Mouse (Mus musculus) neural tube, embryonic 14.5 days (tissue): Measurements from ENCODE around the gene C1qtnf4. TPM values are rescaled to one million over a fixed set of nuclear protein-coding genes. Genes with fewer than 3 reads are reported as not detected.

Experiments
- ATAC-seq: fragments of 200-750 bp; cut with Nextera tagmentation; 2 replicates; pipeline ENCODE4 v1.8.0; 2017; ENCODE audit warnings: low read depth, mild to moderate bottlenecking, moderate TSS enrichment, moderate library complexity
- H3K27ac ChIP-seq: fragments of 300-500 bp; sonication (generic); 2 replicates; pipeline ENCODE4 v1.5.1; 2014; ENCODE audit warnings: low read depth, mild to moderate bottlenecking, control low read depth, low read length, moderate library complexity, mixed read lengths
- H3K27me3 ChIP-seq: fragments of 300-500 bp; sonication (generic); 2 replicates; pipeline ENCODE4 v1.6.1; 2014; ENCODE audit warnings: low read length; ENCODE audit not compliant: control insufficient read depth, insufficient read depth
- H3K36me3 ChIP-seq: fragments of 300-500 bp; sonication (generic); 2 replicates; pipeline ENCODE4 v1.6.1; 2014; ENCODE audit warnings: low read length, mixed read lengths; ENCODE audit not compliant: control insufficient read depth, insufficient read depth
- H3K4me1 ChIP-seq: fragments of 300-500 bp; sonication (generic); 2 replicates; pipeline ENCODE4 v1.6.1; 2014; ENCODE audit warnings: low read length; ENCODE audit not compliant: control insufficient read depth, insufficient read depth
- H3K4me2 ChIP-seq: fragments of 300-500 bp; sonication (generic); 2 replicates; pipeline ENCODE4 v1.6.1; 2014; ENCODE audit warnings: mild to moderate bottlenecking, low read depth, low read length, control low read depth
- H3K4me3 ChIP-seq: fragments of 300-500 bp; sonication (generic); 2 replicates; pipeline ENCODE4 v1.5.1; 2014; ENCODE audit warnings: low read depth, low read length, control low read depth, mixed read lengths
- H3K9ac ChIP-seq: fragments of 300-500 bp; sonication (generic); replicated peaks from 2 replicates; pipeline ENCODE4 v1.6.1; 2014; ENCODE audit warnings: low read depth, mild to moderate bottlenecking, control low read depth, low read length, mixed read lengths
- H3K9me3 ChIP-seq: fragments of 300-500 bp; sonication (generic); 2 replicates; pipeline ENCODE4 v1.6.1; 2016; ENCODE audit warnings: low read length; ENCODE audit not compliant: control insufficient read depth
- WGBS: fragments of 180-500 bp; shearing (Covaris S2); extraction: QIAGEN DNeasy Blood & Tissue Kit; methylation state at CpG from one replicate; pipeline ENCODE4 v1.1.7; 2014; 5-methylcytosine and 5-hydroxymethylcytosine counted together
- polyA plus RNA-seq: library from polyadenylated mRNA; unstranded; fragments of >200 nt; fragmentation: Nextera tagmentation; extraction: Ambion mirVana; gene quantifications from 2 replicates; pipeline ENCODE4 v1.2.1, GENCODE M21; 2014

Gene C1qtnf4
- polyA plus RNA-seq, 1 experiment from 2014 or later = 135 TPM

- WGBS = 76% methylated on average over 4 of the region's 5 CpGs
- no peak overlapping the region for H3K4me2 ChIP-seq
- ATAC-seq = no peak
- H3K27me3 ChIP-seq = no peaks in the 10 kb centered on the region
- no peak overlapping the region for H3K9ac ChIP-seq
- H3K27ac ChIP-seq = no peak overlapping the region
- H3K4me1 ChIP-seq = peaks cover 9% of the 10 kb centered on the region; the same call in 1 of the 2 replicates
- H3K4me3 ChIP-seq = no peak overlapping the region
- no peaks in the 10 kb centered on the region for H3K36me3 ChIP-seq
- H3K9me3 ChIP-seq = no peaks in the 10 kb centered on the region
Measured at GRCm38 (mm10) chr2:90877584-90878259, 7.9 kb upstream of the C1qtnf4 start.

- Histone ChIP-seq H3K36me3 (no peaks in the 10 kb centered on the region), H3K27ac (no peak overlapping the region), H3K9ac (no peak overlapping the region), H3K4me2 (no peak overlapping the region), H3K4me3 (no peak overlapping the region), H3K27me3 (no peaks in the 10 kb centered on the region), H3K9me3 (no peaks in the 10 kb centered on the region), H3K4me1 (peaks cover 14% of the 10 kb centered on the region)
- no peak for ATAC-seq
Measured at GRCm38 (mm10) chr2:90879419-90879818, 6.2 kb upstream of the C1qtnf4 start.

- no peaks in the 10 kb centered on the region for H3K9me3 ChIP-seq
- no peak overlapping the region for H3K9ac ChIP-seq
- no peak for ATAC-seq
- WGBS = 30% methylated on average over 6 of the region's 6 CpGs
- no peak overlapping the region for H3K4me3 ChIP-seq
- no peaks in the 10 kb centered on the region for H3K27me3 ChIP-seq
- H3K4me1 ChIP-seq = peaks cover 17% of the 10 kb centered on the region
- H3K27ac ChIP-seq = peak overlapping the region; percentile 44
- no peaks in the 10 kb centered on the region for H3K36me3 ChIP-seq
- H3K4me2 ChIP-seq = peak overlapping the region; percentile 2; the same call in 1 of the 2 replicates
Measured at GRCm38 (mm10) chr2:90880144-90880785, 5.4 kb upstream of the C1qtnf4 start.

GRCm38 (mm10) chr2:90881824-90882223, 3.8 kb upstream of the C1qtnf4 start:
- Histone ChIP-seq H3K27me3 (0 out of 2 replicates have a peak, but pooled peaks cover 4% of the 10 kb centered on the region), H3K36me3 (no peaks in the 10 kb centered on the region), H3K4me2 (no peak overlapping the region), H3K9me3 (no peaks in the 10 kb centered on the region), H3K9ac (no peak overlapping the region), H3K4me1 (peaks cover 17% of the 10 kb centered on the region), H3K27ac (no peak overlapping the region), H3K4me3 (no peak overlapping the region)
- no peak for ATAC-seq
- WGBS = 86% methylated on average over 2 of the region's 2 CpGs

- H3K27me3 ChIP-seq = peaks cover 7% of the 10 kb centered on the region
Measured at GRCm38 (mm10) chr2:90886436-90886835, 776 bp downstream of the C1qtnf4 start.

GRCm38 (mm10) chr2:90887627-90888026, 2.0 kb downstream of the C1qtnf4 start:
- no peak for ATAC-seq
- H3K9ac ChIP-seq = peak overlapping the region; percentile 92
- H3K9me3 ChIP-seq = no peaks in the 10 kb centered on the region
- peaks cover 10% of the 10 kb centered on the region for H3K36me3 ChIP-seq
- H3K27me3 ChIP-seq = peaks cover 7% of the 10 kb centered on the region
- peak overlapping the region; percentile 68 for H3K4me3 ChIP-seq
- no peak overlapping the region for H3K27ac ChIP-seq
- H3K4me1 ChIP-seq = peaks cover 36% of the 10 kb centered on the region
- peak overlapping the region; percentile 75 for H3K4me2 ChIP-seq
- 66% methylated on average over 5 of the region's 5 CpGs for WGBS

More at GRCm38 (mm10) chr2:90886436-90886835, 776 bp downstream of the C1qtnf4 start:
- H3K9me3 ChIP-seq = no peaks in the 10 kb centered on the region
- ATAC-seq = 0 out of 2 replicates have a peak, but pooled peaks have one; percentile 1
- 12% methylated on average over 6 of the region's 6 CpGs for WGBS
- peak overlapping the region; percentile 68 for H3K4me3 ChIP-seq
- peaks cover 36% of the 10 kb centered on the region for H3K4me1 ChIP-seq
- H3K27ac ChIP-seq = peak overlapping the region; percentile 92
- H3K36me3 ChIP-seq = 0 out of 2 replicates have a peak, but pooled peaks cover 4% of the 10 kb centered on the region
- H3K4me2 ChIP-seq = peak overlapping the region; percentile 75
- peak overlapping the region; percentile 92 for H3K9ac ChIP-seq

GRCm38 (mm10) chr2:90889550-90890548, 4.2 kb downstream of the C1qtnf4 start:
- Histone ChIP-seq H3K27me3 (peaks cover 7% of the 10 kb centered on the region), H3K27ac (peak overlapping the region; percentile 70), H3K4me1 (peaks cover 28% of the 10 kb centered on the region), H3K9me3 (no peaks in the 10 kb centered on the region), H3K9ac (peak overlapping the region; percentile 58), H3K36me3 (peaks cover 13% of the 10 kb centered on the region), H3K4me2 (peak overlapping the region; percentile 70), H3K4me3 (peak overlapping the region; percentile 43)
- WGBS = 3% methylated on average over 108 of the region's 133 CpGs
- ATAC-seq = peak; percentile 66

GRCm38 (mm10) chr2:90893673-90894298, 8.1 kb downstream of the C1qtnf4 start:
- no peak overlapping the region for H3K9ac ChIP-seq
- no peak overlapping the region for H3K4me2 ChIP-seq
- no peak for ATAC-seq
- WGBS = 83% methylated on average over 6 of the region's 6 CpGs
- H3K9me3 ChIP-seq = no peaks in the 10 kb centered on the region
- H3K27ac ChIP-seq = no peak overlapping the region
- H3K36me3 ChIP-seq = peaks cover 40% of the 10 kb centered on the region
- H3K4me1 ChIP-seq = peaks cover 21% of the 10 kb centered on the region
- no peak overlapping the region for H3K4me3 ChIP-seq
- peaks cover 3% of the 10 kb centered on the region; the same call in 1 of the 2 replicates for H3K27me3 ChIP-seq
